Mouse (Mus musculus): ENCODE measurements around the gene Thap7.
"Not testable (repeated sequence)": the region's sequence is repeated elsewhere in the genome, so short reads cannot be mapped to it uniquely, and the experiment has no call there.

Thap7 gene

GRCm38 (mm10) chr16:17529981-17530586 lies 852 bp downstream of the Thap7 start:
- DNase-seq = no peak

GRCm38 (mm10) chr16:17528276-17528675 lies 2.7 kb downstream of the Thap7 start:
- DNase-seq = no peak

- no peak for DNase-seq
These were observed 3.3 kb downstream of the Thap7 start for GRCm38 (mm10) chr16:17527606-17528005.

- no peak for DNase-seq
These were observed 4.7 kb downstream of the Thap7 start for GRCm38 (mm10) chr16:17526223-17526622.

GRCm38 (mm10) chr16:17525524-17525923 lies 5.4 kb downstream of the Thap7 start:
- DNase-seq = no peak

GRCm38 (mm10) chr16:17524156-17524555 lies 6.8 kb downstream of the Thap7 start:
- DNase-seq = no peak

- DNase-seq = no peak
These were observed 12.0 kb downstream of the Thap7 start for GRCm38 (mm10) chr16:17518910-17519309.

- no peak for DNase-seq
These were observed 19.5 kb downstream of the Thap7 start for GRCm38 (mm10) chr16:17511431-17511830.

GRCm38 (mm10) chr16:17510686-17511085 lies 20.2 kb downstream of the Thap7 start:
- no peak for DNase-seq

GRCm38 (mm10) chr16:17510143-17510542 lies 20.8 kb downstream of the Thap7 start:
- no peak for DNase-seq

GRCm38 (mm10) chr16:17509240-17509597 lies 21.7 kb downstream of the Thap7 start:
- no peak for DNase-seq

- peak; percentile 85 for DNase-seq
These were observed 22.2 kb downstream of the Thap7 start, which contains the start of gene Lztr1 for GRCm38 (mm10) chr16:17508546-17509239. Gene Lztr1, plus strand, starts transcription at chr16:17508688.

- not testable (repeated sequence) for DNase-seq
These were observed 22.9 kb downstream of the Thap7 start for GRCm38 (mm10) chr16:17508031-17508430.

GRCm38 (mm10) chr16:17507018-17507552 lies 23.9 kb downstream of the Thap7 start:
- DNase-seq = no peak

GRCm38 (mm10) chr16:17502681-17503080 lies 28.3 kb downstream of the Thap7 start:
- DNase-seq = no peak

GRCm38 (mm10) chr16:17499249-17499883 lies 31.6 kb downstream of the Thap7 start:
- DNase-seq = no peak

GRCm38 (mm10) chr16:17496499-17497305 lies 34.2 kb downstream of the Thap7 start:
- peak; percentile 95 for DNase-seq

GRCm38 (mm10) chr16:17491896-17492561 lies 38.9 kb downstream of the Thap7 start:
- no peak for DNase-seq

GRCm38 (mm10) chr16:17491154-17491553 lies 39.8 kb downstream of the Thap7 start:
- peak; percentile 49 for DNase-seq

- DNase-seq = no peak
These were observed 41.3 kb downstream of the Thap7 start, which contains the start of gene Aifm3 for GRCm38 (mm10) chr16:17489469-17490111. Gene Aifm3, plus strand, starts transcription at chr16:17489611.
